Mouse (Mus musculus) small intestine, adult 2 months (tissue): ENCODE measurements around the gene Spns2. TPM values are rescaled to one million over a fixed set of nuclear protein-coding genes. Genes with fewer than 3 reads are reported as not detected.
"Not testable (repeated sequence)": the region's sequence is repeated elsewhere in the genome, so short reads cannot be mapped to it uniquely, and the experiment has no call there.

ENCODE experiments used
- H3K27ac ChIP-seq: fragments of 200-500 bp; 2 replicates; pipeline ENCODE4 v1.5.1; 2012; ENCODE audit warnings: low read depth, low read length, control low read depth, inconsistent platforms; ENCODE audit not compliant: insufficient read depth
- H3K27me3 ChIP-seq: fragments of 200-500 bp; 2 replicates; pipeline ENCODE4 v1.6.1; 2012; ENCODE audit warnings: mild to moderate bottlenecking, moderate library complexity, low read length, inconsistent platforms; ENCODE audit not compliant: control insufficient read depth, insufficient read depth
- H3K36me3 ChIP-seq: fragments of 200-500 bp; 2 replicates; pipeline ENCODE4 v1.6.1; 2012; ENCODE audit warnings: mild to moderate bottlenecking, low read length, control low read depth, inconsistent platforms; ENCODE audit not compliant: control insufficient read depth, insufficient read depth
- H3K4me1 ChIP-seq: fragments of 200-500 bp; 2 replicates; pipeline ENCODE4 v1.6.1; 2012; ENCODE audit warnings: low read length, inconsistent platforms, mixed read lengths; ENCODE audit not compliant: control insufficient read depth, insufficient read depth, insufficient read length
- H3K4me3 ChIP-seq: fragments of 200-500 bp; 2 replicates; pipeline ENCODE4 v1.5.1; 2012; ENCODE audit warnings: low read depth, mild to moderate bottlenecking, control low read depth, inconsistent platforms, low read length, moderate library complexity
- CTCF ChIP-seq: fragments of 200-500 bp; IDR thresholded peaks from 2 replicates; pipeline ENCODE4 v1.5.1; 2012; ENCODE audit warnings: low read depth, mild to moderate bottlenecking, control low read depth, inconsistent platforms, low read length, moderate library complexity, mixed read lengths; ENCODE audit not compliant: insufficient replicate concordance, insufficient read length; ENCODE audit errors: extremely low read depth
- POLR2A ChIP-seq: fragments of 200-500 bp; IDR thresholded peaks from 2 replicates; pipeline ENCODE4 v1.6.1; 2012; ENCODE audit warnings: low read depth, mild to moderate bottlenecking, control low read depth, inconsistent platforms, low read length, moderate library complexity
- WGBS: fragments of 180-500 bp; shearing (Covaris S2); methylation state at CpG from one replicate; pipeline ENCODE4 v1.1.7; 2018; 5-methylcytosine and 5-hydroxymethylcytosine counted together
- polyA plus RNA-seq: library from polyadenylated mRNA; depleted of rRNA; stranded (reverse); fragments of >200 nt; gene quantifications from 2 replicates; pipeline ENCODE4 v1.2.3, GENCODE M21; 2012

Spns2 gene
- polyA plus RNA-seq, 1 experiment = 77.7 TPM

DNA sequence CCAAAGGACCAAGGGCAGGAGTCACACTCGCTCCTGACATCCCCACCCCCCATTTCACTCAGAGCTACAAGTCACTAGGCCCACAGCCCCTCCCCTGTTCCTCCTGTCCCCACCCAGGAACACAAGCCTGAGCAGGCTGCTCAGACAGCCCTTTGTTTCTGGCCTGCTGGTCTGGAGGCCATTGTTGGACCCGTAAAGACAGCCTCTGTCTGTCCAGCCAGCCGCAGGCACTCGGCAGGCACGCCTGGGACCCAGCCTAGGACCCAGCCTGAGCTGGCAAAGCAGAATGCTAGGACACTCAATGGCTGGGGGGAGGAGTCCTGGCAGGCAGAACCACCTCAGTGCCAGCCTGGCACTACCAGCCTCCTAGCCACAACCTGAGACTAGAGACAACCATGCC lies 34.0 kb downstream of the Spns2 start:
- H3K36me3 ChIP-seq = peaks cover 25% of the 10 kb centered on the region
- no peaks in the 10 kb centered on the region for H3K27me3 ChIP-seq
- no peak overlapping the region for H3K4me3 ChIP-seq
- no peaks in the 10 kb centered on the region for H3K4me1 ChIP-seq
- 80% methylated on average over 5 of the region's 5 CpGs for WGBS
- no peak overlapping the region for H3K27ac ChIP-seq
- no peak for TF ChIP-seq POLR2A
- TF ChIP-seq CTCF = no peak

DNA sequence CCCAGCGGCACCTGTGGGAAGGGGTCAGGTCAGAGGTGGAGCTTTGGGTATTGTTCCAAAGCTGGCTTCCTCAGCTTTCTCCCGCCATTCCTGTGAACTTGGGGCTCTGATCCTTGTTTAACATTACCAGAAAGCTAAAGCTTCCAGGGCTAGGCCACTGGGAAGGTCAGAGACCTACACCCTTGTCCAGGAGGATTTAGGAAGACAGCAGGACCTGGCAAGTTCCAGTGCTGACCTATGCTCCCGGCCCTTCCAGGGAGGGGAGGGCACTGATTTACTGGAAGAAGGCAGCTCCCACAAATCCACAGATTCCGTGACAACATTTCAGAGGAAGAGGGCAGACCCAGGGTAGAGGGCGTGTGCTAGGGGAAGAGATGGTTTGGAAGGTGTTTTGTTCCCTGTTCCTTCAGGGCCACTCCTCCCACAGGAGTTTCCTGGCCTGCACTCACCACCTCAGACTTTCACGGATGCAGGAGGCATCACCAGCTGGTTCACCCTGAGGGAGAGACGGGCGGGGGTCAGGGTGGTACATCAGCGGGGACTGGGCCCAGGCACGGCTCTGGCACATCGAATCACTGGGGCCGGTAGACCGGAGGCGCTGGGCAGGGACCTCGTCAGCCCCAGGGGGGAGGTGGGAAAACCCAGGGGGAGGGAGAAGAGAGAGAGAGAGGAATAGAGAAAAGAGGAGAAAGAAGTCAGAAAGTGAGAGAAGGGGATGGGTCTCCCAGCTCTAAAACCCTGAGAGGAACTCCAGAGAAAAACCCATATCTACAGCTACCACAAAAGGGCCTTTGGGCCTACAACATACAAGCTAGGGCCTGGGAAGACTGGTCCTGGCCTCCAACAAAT lies 36.4 kb downstream of the Spns2 start:
- WGBS = 62% methylated on average over 15 of the region's 15 CpGs

GRCm38 (mm10) chr11:72452140-72452665 lies 37.5 kb downstream of the Spns2 start:
- Histone ChIP-seq H3K27me3 (no peaks in the 10 kb centered on the region), H3K36me3 (peaks cover 60% of the 10 kb centered on the region), H3K27ac (no peak overlapping the region), H3K4me3 (no peak overlapping the region), H3K4me1 (no peaks in the 10 kb centered on the region)
- no peak for TF ChIP-seq POLR2A
- no peak for TF ChIP-seq CTCF
- 86% methylated on average over 3 of the region's 3 CpGs for WGBS

More for the DNA sequence above, 36.4 kb downstream of the Spns2 start:
- H3K27me3 ChIP-seq = no peaks in the 10 kb centered on the region
- H3K36me3 ChIP-seq = peaks cover 48% of the 10 kb centered on the region
- H3K27ac ChIP-seq = no peak overlapping the region
- no peak overlapping the region for H3K4me3 ChIP-seq
- TF ChIP-seq CTCF (no peak), POLR2A (no peak)
- no peaks in the 10 kb centered on the region for H3K4me1 ChIP-seq

DNA sequence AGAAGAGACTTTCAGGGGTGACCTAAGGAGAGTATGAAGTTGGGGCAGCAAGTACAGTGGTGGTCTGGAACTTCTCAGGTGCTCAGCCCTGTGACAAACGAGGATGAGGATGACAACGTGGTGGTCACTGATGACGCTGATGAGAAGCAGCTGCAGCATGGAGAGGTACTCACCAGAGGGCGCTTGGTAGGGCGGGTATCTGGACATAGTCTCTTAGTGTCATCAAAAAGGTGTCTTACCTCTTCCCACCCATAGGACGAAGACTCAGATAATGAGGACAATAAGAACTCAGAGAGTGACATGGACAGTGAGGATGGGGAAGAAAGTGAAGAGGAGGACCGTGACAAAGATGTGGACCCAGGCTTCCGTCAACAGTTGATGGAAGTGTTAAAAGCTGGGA lies 42.2 kb downstream of the Spns2 start:
- H3K4me1 ChIP-seq = no peaks in the 10 kb centered on the region
- H3K27me3 ChIP-seq = no peaks in the 10 kb centered on the region
- no peak for TF ChIP-seq POLR2A
- no peak; the same call in 1 of the 2 replicates for TF ChIP-seq CTCF
- 76% methylated on average over 8 of the region's 8 CpGs for WGBS
- no peak overlapping the region for H3K4me3 ChIP-seq
- no peak overlapping the region for H3K27ac ChIP-seq
- H3K36me3 ChIP-seq = peaks cover 95% of the 10 kb centered on the region

GRCm38 (mm10) chr11:72446311-72447105 lies 43.2 kb downstream of the Spns2 start:
- peak; percentile 70; the same call in 1 of the 2 replicates for TF ChIP-seq CTCF
- no peak for TF ChIP-seq POLR2A

DNA sequence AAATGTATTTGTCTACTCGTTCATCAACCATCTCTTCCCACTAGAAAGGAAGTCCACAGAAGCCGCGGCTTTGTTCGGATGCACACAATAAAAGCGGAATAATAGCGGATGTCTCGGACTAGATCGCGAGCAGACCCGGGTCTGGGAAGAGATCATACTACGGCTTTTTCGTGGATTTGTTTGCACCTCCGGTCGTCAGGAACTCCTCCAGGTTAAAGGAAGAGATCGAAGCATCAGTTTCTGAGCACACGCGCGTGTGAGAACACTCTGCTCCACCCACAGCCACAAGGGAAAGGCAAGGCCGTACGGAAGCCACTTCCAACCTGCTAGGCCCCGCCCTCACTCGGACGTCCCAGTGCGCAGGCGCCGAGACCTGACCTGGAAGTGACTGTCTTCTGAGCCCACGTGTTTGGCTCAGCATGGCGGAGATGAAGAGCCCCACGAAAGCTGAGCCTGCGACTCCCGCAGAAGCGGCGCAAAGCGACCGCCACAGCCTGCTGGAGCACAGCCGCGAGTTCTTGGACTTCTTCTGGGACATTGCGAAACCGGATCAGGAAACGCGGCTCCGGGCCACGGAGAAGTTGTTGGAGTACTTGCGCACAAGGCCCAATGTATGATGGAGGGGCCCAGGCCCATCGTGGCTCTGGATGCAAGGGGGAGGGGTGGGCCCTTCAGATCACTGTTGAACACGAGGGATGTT lies 48.6 kb downstream of the Spns2 start, which contains the start of gene Mybbp1a:
Mybbp1a (plus strand) TSS at position 391 of the 700 bp plus-strand sequence.
- Histone ChIP-seq H3K36me3 (peaks cover 40% of the 10 kb centered on the region), H3K27me3 (no peaks in the 10 kb centered on the region), H3K27ac (peak within 1 kb of the TSS; percentile 36), H3K4me1 (peaks cover 19% of the 10 kb centered on the region), H3K4me3 (peak within 1 kb of the TSS; percentile 84)
- peak; percentile 62 for TF ChIP-seq POLR2A
- no peak for TF ChIP-seq CTCF
- under 1% methylated on average over 46 of the region's 46 CpGs for WGBS

More at GRCm38 (mm10) chr11:72446311-72447105, 43.2 kb downstream of the Spns2 start:
- Histone ChIP-seq H3K27me3 (no peaks in the 10 kb centered on the region), H3K4me1 (peaks cover 2% of the 10 kb centered on the region; the same call in 1 of the 2 replicates), H3K4me3 (no peak overlapping the region), H3K27ac (no peak overlapping the region), H3K36me3 (peaks cover 87% of the 10 kb centered on the region)
- WGBS = 85% methylated on average over 6 of the region's 6 CpGs

DNA sequence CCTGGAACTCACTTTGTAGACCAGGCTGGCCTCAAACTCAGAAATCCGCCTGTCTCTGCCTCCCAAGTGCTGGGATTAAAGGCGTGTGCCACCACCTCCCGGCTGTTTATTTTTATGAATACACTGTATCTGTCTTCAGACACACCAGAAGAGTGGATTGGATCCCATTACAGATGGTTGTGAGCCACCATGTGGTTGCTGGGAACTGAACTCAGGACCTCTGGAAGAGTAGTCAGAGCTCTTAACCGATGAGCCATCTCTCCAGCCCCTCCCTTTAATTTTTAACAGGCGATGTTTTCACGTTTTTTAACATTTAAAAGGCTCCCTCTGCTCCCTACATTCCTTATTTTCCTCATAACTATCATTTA lies 49.1 kb downstream of the Spns2 start:
- peaks cover 21% of the 10 kb centered on the region for H3K4me1 ChIP-seq
- peak overlapping the region; percentile 36 for H3K27ac ChIP-seq
- not testable (repeated sequence) for H3K27me3 ChIP-seq
- H3K36me3 ChIP-seq = peaks cover 36% of the 10 kb centered on the region
- WGBS = 25% methylated on average over 6 of the region's 6 CpGs
- H3K4me3 ChIP-seq = peak overlapping the region; percentile 84
